Mouse (Mus musculus) adrenal gland, adult 18-20 months (tissue): ENCODE data around the gene Cast. TPM values are rescaled to one million over a fixed set of nuclear protein-coding genes. Genes with fewer than 3 reads are reported as not detected.

ENCODE experiments used
- DNase-seq, 2 experiments: peaks; one replicate each; pipeline ENCODE4 v3.0.0; 2021 to 2022; ENCODE audit warnings: low spot score in 2 of 2
- long read RNA-seq, 2 experiments: library from polyadenylated mRNA; stranded (forward); transcript quantifications; one replicate each; pipeline ENCODE4 v2.0.0; 2021
- total RNA-seq, 2 experiments: library from RNA; stranded (reverse); gene quantifications; 1 replicate in 1 of 2; 2 replicates in 1 of 2; pipeline ENCODE4 v1.2.3; 2021

Cast gene
- 10 to 100 TPM; 64.2 to 75.1 TPM for total RNA-seq
- long read RNA-seq, experiment 1, full-length matches to known transcripts = 23 of 66 reads
- long read RNA-seq, experiment 1, partial matches to known transcripts = 7 of 66 reads
- long read RNA-seq, experiment 1, other reads (novel, unspliced or antisense) = 36 of 66 reads
- long read RNA-seq, experiment 2, full-length matches to known transcripts = 25 of 94 reads
- long read RNA-seq, experiment 2, partial matches to known transcripts = 15 of 94 reads
- long read RNA-seq, experiment 2, other reads (novel, unspliced or antisense) = 54 of 94 reads

- DNase-seq = peak; percentile 52 to 56
Measured at GRCm38 (mm10) chr13:74808152-74808929, at the start of gene Cast. Gene Cast, minus strand, starts transcription at chr13:74808810.

GRCm38 (mm10) chr13:74854338-74855047 is 45.9 kb upstream of the Cast start:
- peak; percentile 45 to 53 for DNase-seq

- no peak for DNase-seq
Measured at GRCm38 (mm10) chr13:74850823-74851222, 42.2 kb upstream of the Cast start.

DNA sequence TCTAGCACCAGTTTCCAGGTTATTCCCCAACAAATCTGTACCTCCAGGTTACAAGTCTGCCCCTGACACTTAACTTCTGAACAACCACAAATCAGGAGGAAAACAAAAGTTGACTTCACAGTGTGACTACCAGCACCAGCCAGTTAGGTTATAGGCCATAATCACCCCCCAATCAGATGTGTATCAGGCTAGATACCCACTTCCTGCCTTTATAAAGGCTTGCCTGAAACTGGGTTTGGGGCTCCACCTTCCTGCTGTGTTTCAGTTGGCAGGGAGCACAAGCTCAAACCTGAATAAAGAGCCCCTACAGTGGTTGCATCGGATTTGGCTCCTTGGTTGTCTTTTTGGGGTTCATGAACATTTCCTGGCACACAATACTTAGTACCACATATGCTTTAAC is 37.3 kb upstream of the Cast start:
- DNase-seq = no peak

GRCm38 (mm10) chr13:74834543-74834942 is 25.9 kb upstream of the Cast start:
- DNase-seq = no peak

- DNase-seq = no peak
Measured at GRCm38 (mm10) chr13:74822095-74822494, 13.5 kb upstream of the Cast start.

- DNase-seq = no peak
Measured at GRCm38 (mm10) chr13:74815753-74816152, 7.1 kb upstream of the Cast start.

GRCm38 (mm10) chr13:74807446-74808151 is 1.0 kb downstream of the Cast start:
- peak; percentile 69 to 73 for DNase-seq

GRCm38 (mm10) chr13:74806934-74807333 is 1.7 kb downstream of the Cast start:
- DNase-seq = no peak

DNA sequence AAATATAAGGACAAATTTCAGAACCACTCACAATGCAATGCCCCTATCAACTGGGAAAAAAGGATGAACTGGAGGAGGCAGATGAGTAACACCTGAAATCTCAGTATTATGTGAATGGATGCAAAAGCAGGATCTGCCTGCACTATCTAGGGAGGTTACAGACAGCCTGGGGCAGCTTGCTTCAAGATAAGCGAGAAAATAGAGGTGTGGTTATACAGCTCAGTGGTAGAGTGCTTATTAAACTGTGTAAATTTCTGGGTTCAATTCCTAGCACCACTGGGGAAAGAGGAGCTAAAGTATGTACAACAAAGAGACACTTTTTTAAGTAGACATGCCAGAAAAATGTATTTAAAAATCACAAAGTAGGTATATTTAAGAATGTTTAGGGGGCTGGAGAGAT is 14.2 kb downstream of the Cast start:
- no peak for DNase-seq

- DNase-seq = no peak
Measured at GRCm38 (mm10) chr13:74787681-74788080, 20.9 kb downstream of the Cast start.

- DNase-seq = no peak
Measured at GRCm38 (mm10) chr13:74772151-74772550, 36.5 kb downstream of the Cast start.

- peak; percentile 80 to 83 for DNase-seq
Measured at GRCm38 (mm10) chr13:74770480-74770879, 38.1 kb downstream of the Cast start.

- DNase-seq = no peak
Measured at GRCm38 (mm10) chr13:74769871-74770270, 38.7 kb downstream of the Cast start.

- no peak for DNase-seq
Measured at GRCm38 (mm10) chr13:74767186-74767585, 41.4 kb downstream of the Cast start.

- DNase-seq = no peak
Measured at GRCm38 (mm10) chr13:74762741-74763140, 45.9 kb downstream of the Cast start.

DNA sequence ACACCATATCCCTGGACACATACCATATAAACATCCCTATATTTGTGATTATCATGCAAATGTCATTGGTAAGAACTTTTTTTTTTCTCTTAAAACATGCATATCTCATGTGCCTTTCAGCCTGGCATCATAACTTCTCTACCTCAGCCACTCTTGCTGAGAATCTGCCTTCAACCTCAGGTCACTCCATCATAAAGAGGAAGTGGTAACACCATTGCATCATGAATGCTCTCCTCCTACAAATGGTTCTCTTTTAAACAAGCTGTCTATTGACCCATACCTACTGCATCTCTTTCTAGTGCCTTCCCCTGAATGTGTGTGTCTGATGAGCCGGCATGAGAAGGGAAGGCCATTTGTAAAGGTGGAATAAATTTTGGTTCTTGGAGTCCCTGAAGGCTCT is 49.5 kb downstream of the Cast start:
- no peak for DNase-seq

GRCm38 (mm10) chr13:74743219-74743618 is 65.4 kb downstream of the Cast start:
- no peak for DNase-seq

GRCm38 (mm10) chr13:74736396-74736795 is 72.2 kb downstream of the Cast start:
- no peak for DNase-seq

DNA sequence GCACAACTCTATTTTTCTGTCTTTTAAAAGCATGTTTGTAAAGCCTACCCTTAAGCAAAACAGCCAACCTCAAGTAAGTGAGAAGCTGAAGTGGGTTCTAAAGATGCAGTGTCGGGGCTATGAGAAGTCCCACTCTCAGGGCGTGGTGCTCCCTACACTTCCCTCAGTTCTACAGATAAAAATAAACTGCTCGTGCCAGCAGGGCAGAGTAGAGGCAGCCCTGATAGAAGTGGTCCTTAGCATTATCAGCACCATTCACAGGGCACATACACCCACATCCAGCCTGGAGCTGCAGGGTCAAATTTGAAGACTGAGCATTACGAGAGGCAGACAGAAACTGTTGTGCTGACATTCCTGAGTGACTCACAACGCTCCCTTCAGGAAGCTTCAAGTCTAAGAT is 72.8 kb downstream of the Cast start:
- no peak for DNase-seq

- DNase-seq = no peak
Measured at GRCm38 (mm10) chr13:74733726-74734125, 74.9 kb downstream of the Cast start.
